Mouse (Mus musculus): ENCODE measurements around the gene Tcap. TPM values are rescaled to one million over a fixed set of nuclear protein-coding genes. Genes with fewer than 3 reads are reported as not detected.

Gene Tcap
- total and polyA plus RNA-seq, 2 experiments from 2014 or later = not detected

DNA sequence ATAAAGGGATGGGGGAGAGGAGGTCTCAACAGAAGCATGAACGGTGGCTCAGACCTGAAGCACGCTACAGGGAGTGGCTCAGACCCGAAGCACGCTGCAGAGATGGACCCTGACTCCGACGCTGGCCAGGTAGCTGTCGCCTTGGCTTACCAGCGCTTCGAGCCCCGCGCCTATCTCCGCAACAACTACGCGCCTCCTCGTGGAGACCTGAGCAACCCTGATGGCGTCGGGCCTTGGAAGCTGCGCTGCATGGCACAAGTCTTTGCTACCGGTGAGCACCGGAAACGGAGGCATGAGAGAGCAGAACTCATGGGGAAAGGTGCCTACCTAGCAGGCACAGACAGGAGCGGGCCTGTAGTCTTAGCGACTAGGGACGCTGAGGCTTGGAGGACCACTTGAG lies 3.0 kb downstream of the Tcap start:
- TF ChIP-seq CTCF (IDR thresholded peaks at IDR 0.05; ENCODE audit: low read depth) = 0 out of 2 replicates have a peak, but pooled peaks have one; percentile 27
- Histone ChIP-seq H3K4me3 (ENCODE audit: low read depth, low read length) (no peak overlapping the region), H3K9ac (no peak overlapping the region), H3K36me3 (ENCODE audit: insufficient read depth) (no peaks in the 10 kb centered on the region), H3K4me1 (ENCODE audit: insufficient read depth) (no peaks in the 10 kb centered on the region), H3K4me2 (ENCODE audit: low read depth) (no peak overlapping the region), H3K27ac (ENCODE audit: low read depth, low read length) (no peak overlapping the region), H3K27me3 (ENCODE audit: insufficient read depth, low read length) (no peaks in the 10 kb centered on the region; the same call in 1 of the 2 replicates), H3K9me3 (ENCODE audit: low read length) (no peaks in the 10 kb centered on the region)
- DNase-seq = no peak
- ATAC-seq = 0 out of 2 replicates have a peak, but pooled peaks have one; percentile 25
- 23% methylated on average over 24 of the region's 24 CpGs for WGBS

- 69% methylated on average over 14 of the region's 14 CpGs for whole genome bisulfite sequencing
- H3K9me3 ChIP-seq (ENCODE audit: low read length) = no peaks in the 10 kb centered on the region
- H3K36me3 ChIP-seq (ENCODE audit: insufficient read depth) = no peaks in the 10 kb centered on the region
- H3K27me3 ChIP-seq (ENCODE audit: insufficient read depth, low read length) = no peaks in the 10 kb centered on the region; the same call in 1 of the 2 replicates
- no peak for TF ChIP-seq CTCF (IDR thresholded peaks at IDR 0.05; ENCODE audit: low read depth)
- no peak for ATAC-seq
- no peak for DNase-seq
- H3K9ac ChIP-seq = no peak overlapping the region
- no peaks in the 10 kb centered on the region for H3K4me1 ChIP-seq (ENCODE audit: insufficient read depth)
- H3K27ac ChIP-seq (ENCODE audit: low read depth, low read length) = no peak overlapping the region
- no peak overlapping the region for H3K4me2 ChIP-seq (ENCODE audit: low read depth)
- H3K4me3 ChIP-seq (ENCODE audit: low read depth, low read length) = no peak overlapping the region
Measured at GRCm38 (mm10) chr11:98387056-98387577, 3.5 kb downstream of the Tcap start.

- TF ChIP-seq CTCF (IDR thresholded peaks at IDR 0.05; ENCODE audit: low read depth) = no peak
- no peak overlapping the region for H3K4me2 ChIP-seq (ENCODE audit: low read depth)
- DNase-seq (no peak), ATAC-seq (no peak)
- H3K27me3 ChIP-seq (ENCODE audit: insufficient read depth, low read length) = no peaks in the 10 kb centered on the region; the same call in 1 of the 2 replicates
- 76% methylated on average over 10 of the region's 10 CpGs for WGBS
- no peak overlapping the region for H3K4me3 ChIP-seq (ENCODE audit: low read depth, low read length)
- H3K4me1 ChIP-seq (ENCODE audit: insufficient read depth) = no peaks in the 10 kb centered on the region
- no peaks in the 10 kb centered on the region for H3K9me3 ChIP-seq (ENCODE audit: low read length)
- H3K36me3 ChIP-seq (ENCODE audit: insufficient read depth) = no peaks in the 10 kb centered on the region
- H3K9ac ChIP-seq = no peak overlapping the region
- H3K27ac ChIP-seq (ENCODE audit: low read depth, low read length) = no peak overlapping the region
Measured at GRCm38 (mm10) chr11:98388282-98388681, 4.7 kb downstream of the Tcap start.

- H3K27ac ChIP-seq (ENCODE audit: low read depth, low read length) = no peak overlapping the region
- DNase-seq (peak; percentile 61), ATAC-seq (peak; percentile 42; the same call in 1 of the 2 replicates)
- no peaks in the 10 kb centered on the region for H3K36me3 ChIP-seq (ENCODE audit: insufficient read depth)
- no peak overlapping the region for H3K9ac ChIP-seq
- no peak overlapping the region for H3K4me2 ChIP-seq (ENCODE audit: low read depth)
- 24% methylated on average over 9 of the region's 9 CpGs for WGBS
- peak; percentile 76 for TF ChIP-seq CTCF (IDR thresholded peaks at IDR 0.05; ENCODE audit: low read depth)
- no peaks in the 10 kb centered on the region for H3K9me3 ChIP-seq (ENCODE audit: low read length)
- no peak overlapping the region for H3K4me3 ChIP-seq (ENCODE audit: low read depth, low read length)
- no peaks in the 10 kb centered on the region; the same call in 1 of the 2 replicates for H3K27me3 ChIP-seq (ENCODE audit: insufficient read depth, low read length)
- no peaks in the 10 kb centered on the region for H3K4me1 ChIP-seq (ENCODE audit: insufficient read depth)
Measured at GRCm38 (mm10) chr11:98389221-98389780, 5.7 kb downstream of the Tcap start.

- Histone ChIP-seq H3K4me2 (ENCODE audit: low read depth) (no peak overlapping the region), H3K27ac (ENCODE audit: low read depth, low read length) (no peak overlapping the region), H3K4me1 (ENCODE audit: insufficient read depth) (no peaks in the 10 kb centered on the region), H3K9ac (no peak overlapping the region), H3K27me3 (ENCODE audit: insufficient read depth, low read length) (no peaks in the 10 kb centered on the region; the same call in 1 of the 2 replicates), H3K9me3 (ENCODE audit: low read length) (no peaks in the 10 kb centered on the region), H3K4me3 (ENCODE audit: low read depth, low read length) (no peak overlapping the region), H3K36me3 (ENCODE audit: insufficient read depth) (no peaks in the 10 kb centered on the region)
- TF ChIP-seq CTCF (IDR thresholded peaks at IDR 0.05; ENCODE audit: low read depth) = no peak
- WGBS = 78% methylated on average over 12 of the region's 12 CpGs
- DNase-seq (no peak), ATAC-seq (no peak)
Measured at GRCm38 (mm10) chr11:98390141-98390540, 6.5 kb downstream of the Tcap start.

GRCm38 (mm10) chr11:98392034-98392433 lies 8.4 kb downstream of the Tcap start:
- no peaks in the 10 kb centered on the region for H3K9me3 ChIP-seq (ENCODE audit: low read length)
- H3K9ac ChIP-seq = no peak overlapping the region
- no peaks in the 10 kb centered on the region for H3K4me1 ChIP-seq (ENCODE audit: insufficient read depth)
- no peak overlapping the region for H3K4me2 ChIP-seq (ENCODE audit: low read depth)
- no peak overlapping the region for H3K27ac ChIP-seq (ENCODE audit: low read depth, low read length)
- H3K27me3 ChIP-seq (ENCODE audit: insufficient read depth, low read length) = no peaks in the 10 kb centered on the region
- H3K4me3 ChIP-seq (ENCODE audit: low read depth, low read length) = no peak overlapping the region
- no peaks in the 10 kb centered on the region for H3K36me3 ChIP-seq (ENCODE audit: insufficient read depth)
- DNase-seq (no peak), ATAC-seq (no peak)
- WGBS = 45% methylated on average over 7 of the region's 8 CpGs
- no peak for TF ChIP-seq CTCF (IDR thresholded peaks at IDR 0.05; ENCODE audit: low read depth)

DNA sequence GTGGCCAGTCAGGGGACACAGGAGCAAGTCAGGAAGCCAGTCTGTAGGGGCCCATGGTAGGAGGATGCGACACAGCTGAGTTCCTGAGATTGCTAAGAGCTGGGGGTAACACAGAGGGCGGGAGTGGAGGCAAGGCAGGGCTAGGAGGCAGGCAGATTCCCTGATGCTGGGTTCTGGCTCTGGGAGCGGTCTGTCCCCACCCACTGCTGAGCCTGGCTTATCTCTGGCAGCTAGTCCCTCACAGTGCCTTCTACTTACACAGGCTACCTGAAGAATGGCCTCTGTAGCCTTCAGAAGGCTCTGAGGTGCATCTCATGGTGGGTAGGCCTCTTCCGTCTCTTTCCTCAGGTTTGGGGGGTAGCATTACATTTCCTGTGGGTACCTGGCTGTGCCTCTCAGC lies 9.0 kb downstream of the Tcap start:
- WGBS = 52% methylated on average over 3 of the region's 4 CpGs
- ATAC-seq (no peak), DNase-seq (no peak)
- Histone ChIP-seq H3K4me3 (ENCODE audit: low read depth, low read length) (no peak overlapping the region), H3K9me3 (ENCODE audit: low read length) (no peaks in the 10 kb centered on the region), H3K4me1 (ENCODE audit: insufficient read depth) (no peaks in the 10 kb centered on the region), H3K27me3 (ENCODE audit: insufficient read depth, low read length) (no peaks in the 10 kb centered on the region), H3K4me2 (ENCODE audit: low read depth) (no peak overlapping the region), H3K36me3 (ENCODE audit: insufficient read depth) (no peaks in the 10 kb centered on the region), H3K27ac (ENCODE audit: low read depth, low read length) (no peak overlapping the region), H3K9ac (no peak overlapping the region)
- no peak for TF ChIP-seq CTCF (IDR thresholded peaks at IDR 0.05; ENCODE audit: low read depth)
